Mouse (Mus musculus): ENCODE results near the gene Cnot2.

Cnot2 gene

DNA sequence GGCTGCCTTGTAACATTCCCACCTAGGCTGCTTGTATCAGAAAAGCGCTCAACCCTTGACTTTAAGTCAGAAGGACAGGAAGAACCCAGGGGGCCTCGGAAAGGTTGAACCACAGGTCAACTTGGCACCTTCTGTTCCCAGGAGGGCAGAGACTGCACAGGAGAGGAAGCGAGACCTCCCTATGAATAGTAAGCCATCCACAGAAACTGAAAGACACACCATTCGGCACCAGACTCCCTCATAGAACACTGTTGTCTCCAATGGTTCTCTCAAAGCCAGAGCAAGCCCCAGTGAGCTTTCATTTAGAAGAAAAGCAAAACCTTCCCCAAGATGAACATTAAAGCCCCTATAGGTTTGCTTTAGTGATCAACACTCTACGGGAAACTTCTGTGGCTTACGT lies 105.6 kb downstream of the Cnot2 start:
- no peak for DNase-seq (ENCODE audit: low spot score)

DNA sequence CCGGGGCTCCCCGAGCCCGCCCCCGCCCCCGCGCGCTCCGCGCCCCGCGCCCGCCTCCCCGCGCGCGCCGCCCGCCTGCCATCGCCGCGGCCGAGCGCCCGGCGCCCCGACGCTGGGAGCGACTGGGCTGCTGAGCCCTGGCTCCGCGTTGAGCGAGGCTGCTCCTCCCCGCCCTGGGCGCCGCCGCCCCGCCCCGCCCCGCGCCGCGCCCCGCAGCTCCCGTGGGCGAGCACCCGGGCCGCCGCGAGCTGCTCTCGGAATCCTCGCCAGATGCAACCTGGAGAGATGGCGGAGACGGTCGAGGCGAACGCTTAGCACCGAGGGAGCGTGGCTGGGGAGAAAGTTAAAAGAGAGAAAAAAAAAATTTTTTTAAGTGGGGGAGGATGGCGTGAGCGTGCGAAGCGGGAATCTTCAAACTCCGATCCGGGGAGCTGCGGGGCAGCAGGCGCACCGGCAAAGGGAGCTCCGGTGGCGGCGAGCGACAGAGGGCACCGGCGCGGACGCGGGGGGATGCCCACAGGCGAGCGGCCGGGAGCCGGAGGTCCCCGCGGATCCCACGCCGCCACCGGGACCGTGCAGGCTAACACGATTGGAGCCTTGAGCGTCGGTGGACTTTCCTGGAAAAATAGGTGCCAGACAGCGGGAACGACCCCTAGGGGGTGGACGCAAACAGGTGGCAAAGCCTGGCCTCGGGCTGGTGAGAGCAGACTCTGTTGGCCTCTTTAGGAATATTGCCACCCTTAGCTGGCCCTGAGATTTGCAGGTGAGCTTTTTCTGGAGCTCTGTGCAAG lies 107.4 kb downstream of the Cnot2 start, which contains the start of gene Kcnmb4:
Gene Kcnmb4 (minus strand): TSS at position 120 of the 791 bp plus-strand sequence.
- no peak for DNase-seq (ENCODE audit: low spot score)

DNA sequence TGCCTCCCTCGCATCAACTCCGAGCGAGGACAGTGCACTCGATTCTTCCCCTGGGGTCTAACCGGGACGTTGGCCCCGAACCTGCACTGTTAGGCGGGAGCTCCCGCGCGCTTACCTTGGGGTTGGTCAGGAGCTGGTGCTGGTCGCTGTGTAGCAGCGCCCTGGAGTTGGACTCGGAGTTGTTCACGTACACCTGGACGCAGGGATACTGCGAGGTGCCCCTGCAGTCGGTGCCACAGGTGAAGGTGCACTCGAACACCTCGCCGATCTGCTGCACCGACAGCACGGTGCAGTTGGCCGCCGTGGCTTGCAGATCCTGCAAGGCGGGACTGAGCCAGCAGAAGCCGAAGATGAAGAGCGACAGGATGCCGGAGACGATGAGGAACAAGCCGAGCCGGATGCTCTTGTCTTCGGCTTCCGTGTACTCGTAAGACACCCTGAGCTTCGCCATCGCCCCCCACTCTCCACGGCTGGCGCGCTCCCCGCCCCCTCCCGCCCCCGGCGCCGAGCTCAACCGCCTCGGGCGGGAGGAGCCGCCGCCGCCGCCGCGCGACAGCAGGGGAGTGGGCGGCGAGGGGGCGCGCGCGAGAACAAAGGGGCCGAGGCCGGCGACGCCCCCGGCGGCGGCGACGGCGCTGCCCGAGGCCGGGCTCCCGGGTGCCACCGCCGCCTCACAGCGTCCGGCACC lies 108.1 kb downstream of the Cnot2 start:
- DNase-seq (ENCODE audit: low spot score): no peak

DNA sequence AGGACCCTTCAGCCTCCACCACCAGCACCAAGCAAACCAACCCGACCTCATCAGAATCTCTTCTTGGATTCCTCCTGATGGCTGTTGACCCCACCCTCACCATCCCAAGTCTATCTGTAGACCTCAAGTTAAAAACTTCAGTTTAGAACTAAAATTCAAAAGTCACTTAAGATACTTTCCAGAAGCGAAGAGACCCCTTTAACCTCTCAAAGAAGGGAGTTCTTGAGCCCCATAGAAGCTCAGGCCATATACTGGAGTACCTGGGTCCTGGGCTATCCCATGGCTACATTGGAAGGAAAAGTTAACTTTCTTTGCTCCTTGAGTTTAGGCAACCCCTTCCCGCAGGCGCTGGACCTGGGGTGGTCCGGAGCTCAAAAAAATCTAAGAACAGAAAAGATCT lies 108.7 kb downstream of the Cnot2 start:
- DNase-seq (ENCODE audit: low spot score): no peak

DNA sequence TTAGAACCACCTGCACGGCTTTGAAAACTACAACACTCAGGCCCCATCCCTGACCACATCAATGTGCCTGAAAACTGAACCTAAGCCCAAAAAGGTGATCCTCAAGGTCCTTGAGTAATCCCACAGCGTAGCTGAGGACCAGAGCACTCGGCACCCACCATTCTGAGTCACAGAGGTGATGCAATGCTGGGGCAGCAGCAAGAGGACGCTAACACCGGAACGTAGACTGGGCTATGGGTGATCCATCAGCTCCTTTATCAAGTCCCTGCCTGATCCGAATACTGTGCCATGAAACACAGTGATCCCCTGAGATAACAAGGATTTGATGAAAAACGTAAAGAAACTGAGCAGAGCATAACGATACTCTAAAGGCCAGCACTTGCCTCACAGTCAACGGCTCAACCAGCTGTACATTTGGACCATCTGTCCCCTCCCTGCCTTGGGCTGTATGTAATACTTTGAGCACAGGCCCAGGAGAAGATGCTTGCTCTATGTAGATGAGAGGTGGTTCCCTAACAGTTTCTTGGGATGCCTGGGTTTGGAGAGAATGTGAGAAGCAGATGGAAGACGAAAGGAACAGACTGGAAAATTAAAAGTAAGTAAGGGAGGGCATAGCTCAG lies 110.9 kb downstream of the Cnot2 start:
- no peak for DNase-seq (ENCODE audit: low spot score)

DNA sequence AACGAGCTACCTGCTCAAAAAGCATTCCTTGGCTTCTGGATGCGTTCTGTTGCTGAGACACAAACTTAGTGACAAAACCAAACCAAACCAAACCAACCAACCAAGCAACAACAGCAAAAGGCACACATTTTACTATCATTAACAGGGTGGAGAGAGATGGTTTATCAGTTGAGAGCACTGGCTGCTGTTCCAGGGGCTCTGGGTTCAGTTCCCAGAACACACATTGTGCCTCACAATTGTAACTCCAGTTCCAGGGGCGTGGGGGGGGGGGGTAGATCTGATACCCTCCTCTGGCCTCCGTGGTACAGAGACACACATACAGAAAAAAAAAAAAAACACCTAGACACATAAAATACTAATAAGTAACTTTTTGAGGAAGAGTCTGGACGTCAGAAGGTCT lies 113.2 kb downstream of the Cnot2 start:
- DNase-seq (ENCODE audit: low spot score): no peak

DNA sequence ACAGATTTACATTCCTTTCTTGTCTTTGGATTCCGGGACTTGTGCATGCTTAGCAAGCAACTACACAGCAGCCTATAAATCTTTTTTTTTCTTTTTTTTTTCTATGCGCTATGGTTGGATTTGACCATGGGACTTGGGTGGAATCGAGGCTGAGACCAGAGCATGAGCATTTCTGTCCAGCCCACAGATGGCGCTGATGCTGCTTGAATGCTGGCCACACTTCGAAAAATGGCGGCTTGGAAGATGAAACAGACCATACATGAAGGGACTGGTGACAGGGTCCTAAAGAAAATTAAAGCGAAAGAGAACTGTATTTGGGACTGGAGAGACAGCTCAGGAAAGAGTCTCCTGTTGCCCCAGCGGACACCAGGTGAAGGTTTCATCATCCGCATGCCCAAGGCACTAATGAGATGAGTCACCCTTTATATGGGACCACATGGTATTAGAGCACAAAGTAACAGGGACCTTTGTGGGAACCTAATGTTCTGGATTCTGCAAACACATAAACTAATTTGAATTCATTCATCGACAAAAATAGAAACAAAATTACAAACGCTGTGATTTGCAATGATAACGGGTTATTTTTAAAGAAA lies 117.5 kb downstream of the Cnot2 start:
- no peak for DNase-seq (ENCODE audit: low spot score)

DNA sequence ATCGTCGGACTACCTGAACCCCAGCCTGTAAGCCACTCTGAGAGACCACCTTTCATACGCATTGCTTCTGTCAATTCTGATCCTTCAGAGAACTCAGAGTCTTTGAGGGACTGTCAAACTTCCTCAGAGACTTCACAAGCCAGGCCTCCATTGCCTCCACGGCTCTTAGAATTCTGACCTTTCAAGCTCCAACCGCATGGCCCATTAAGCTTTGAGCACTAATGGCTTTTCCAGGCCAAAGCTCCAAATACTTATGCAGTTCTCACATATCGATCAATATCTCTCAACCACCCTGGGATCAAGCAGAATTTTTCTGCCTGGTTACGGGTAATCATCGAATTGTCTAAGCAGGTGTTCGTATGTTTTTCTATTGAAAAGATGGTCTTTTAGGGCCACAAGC lies 119.9 kb downstream of the Cnot2 start:
- DNase-seq (ENCODE audit: low spot score): no peak

DNA sequence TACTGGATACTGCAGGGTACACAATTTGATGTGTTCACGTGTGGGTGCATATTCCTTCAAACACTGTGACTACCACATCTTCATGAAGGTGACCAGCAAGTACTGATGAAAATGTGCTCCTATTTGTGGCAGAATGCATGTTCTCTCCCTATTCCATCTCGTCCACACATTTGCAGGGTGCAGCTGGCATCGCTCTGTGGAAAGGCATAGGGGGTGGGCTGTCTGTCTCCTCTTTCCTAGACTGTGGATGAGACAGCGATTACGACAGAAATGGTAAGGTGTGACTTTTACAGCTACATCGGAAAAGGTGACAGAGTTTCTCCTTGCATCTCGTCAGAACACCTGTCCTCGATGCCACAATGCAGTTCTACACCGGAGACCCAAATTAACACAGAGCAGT lies 122.5 kb downstream of the Cnot2 start:
- DNase-seq (ENCODE audit: low spot score): no peak

DNA sequence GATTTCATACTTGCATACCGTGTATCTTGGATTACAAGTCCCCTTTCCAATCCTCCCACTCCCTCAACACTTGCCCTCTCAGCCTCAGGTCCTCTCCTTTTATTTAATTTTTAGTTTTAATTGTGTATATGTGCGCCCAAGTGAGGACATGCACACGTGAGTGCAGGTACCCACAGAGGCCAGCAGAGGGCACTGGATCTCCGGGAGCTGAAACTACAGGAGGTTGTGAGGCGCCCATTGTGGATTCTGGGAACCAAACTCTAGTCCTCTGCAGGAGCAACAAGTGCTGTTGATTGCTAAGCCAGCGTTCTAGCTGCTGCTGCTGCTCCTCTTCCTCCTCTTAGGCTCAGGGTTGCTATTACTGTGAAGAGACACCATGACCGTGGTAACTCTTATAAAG lies 128.5 kb downstream of the Cnot2 start:
- DNase-seq (ENCODE audit: low spot score): no peak

DNA sequence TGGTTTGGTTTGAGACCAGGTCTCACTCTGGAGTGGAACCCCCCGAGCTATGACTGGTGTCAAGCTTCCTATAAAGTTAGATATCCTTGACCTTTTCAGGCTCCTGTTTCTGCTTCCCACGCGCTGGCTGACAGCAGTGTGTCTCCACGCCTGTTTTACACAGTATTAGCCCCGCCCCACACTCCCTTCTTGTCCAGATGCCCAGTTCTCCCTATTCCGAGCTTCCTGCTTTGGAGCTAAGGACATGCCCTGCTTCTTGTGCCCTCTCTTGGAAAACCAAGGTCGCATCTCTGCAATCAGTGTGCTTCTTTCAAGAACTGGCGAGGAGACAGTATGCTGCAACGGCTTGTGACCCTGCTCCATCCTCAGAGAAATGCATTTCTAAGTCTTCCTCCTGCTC lies 130.7 kb downstream of the Cnot2 start:
- no peak for DNase-seq (ENCODE audit: low spot score)

DNA sequence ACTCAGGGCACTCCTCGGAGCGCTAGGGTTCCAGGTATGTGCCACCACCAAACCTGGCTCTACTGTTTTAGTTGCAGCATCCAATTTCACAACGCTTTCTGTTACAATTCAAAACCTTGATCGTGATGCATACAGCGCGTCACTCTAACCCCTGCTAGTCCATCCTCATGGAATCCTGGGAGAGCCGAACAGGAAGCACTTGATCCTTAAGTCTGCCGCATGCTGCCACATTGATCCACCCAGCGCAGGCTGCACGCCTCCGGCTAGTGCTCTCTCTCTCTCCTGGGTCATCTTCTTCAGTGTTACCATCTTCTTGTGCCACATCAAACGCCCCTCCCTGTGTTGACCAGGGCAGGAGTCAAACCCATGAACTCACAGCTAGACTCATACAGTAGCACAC lies 133.1 kb downstream of the Cnot2 start:
- no peak for DNase-seq (ENCODE audit: low spot score)

DNA sequence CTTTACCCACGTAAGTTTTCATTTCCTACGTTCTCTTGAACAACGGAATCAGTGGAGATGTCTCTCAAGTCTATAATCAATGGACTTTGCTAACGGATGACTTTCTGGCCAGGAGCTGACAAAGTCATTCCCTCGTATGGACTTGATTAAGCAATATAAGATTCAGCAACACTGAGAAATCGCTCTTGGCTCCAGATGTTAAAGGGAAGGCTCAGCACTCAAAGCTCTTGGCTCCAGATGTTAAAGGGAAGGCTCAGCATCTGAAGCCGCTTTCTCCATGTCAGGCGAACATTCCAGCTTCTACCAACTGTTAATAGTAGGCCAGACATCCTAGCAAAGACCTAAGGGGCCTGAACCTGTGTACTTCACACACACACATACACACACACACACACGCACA lies 134.1 kb downstream of the Cnot2 start:
- DNase-seq (ENCODE audit: low spot score): no peak

DNA sequence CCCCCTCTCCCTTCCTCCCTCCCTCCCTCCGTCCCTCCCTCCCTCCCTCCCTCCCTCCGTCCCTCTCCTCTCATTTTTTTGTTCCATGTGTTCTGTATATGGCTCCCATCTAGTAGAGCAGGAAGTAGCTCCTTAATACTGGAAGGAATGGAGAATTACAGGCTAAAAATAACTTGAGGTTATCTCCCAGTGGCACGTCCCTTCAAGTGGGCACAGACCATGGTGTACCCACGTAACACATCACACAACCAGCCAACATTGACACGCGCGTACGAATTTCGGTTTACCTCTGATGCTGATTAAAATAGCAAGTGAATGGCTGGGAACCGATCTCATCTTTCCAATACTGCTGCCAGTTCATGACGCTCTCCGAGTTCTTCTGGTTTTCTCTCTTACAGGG lies 135.3 kb downstream of the Cnot2 start:
- DNase-seq (ENCODE audit: low spot score): no peak

DNA sequence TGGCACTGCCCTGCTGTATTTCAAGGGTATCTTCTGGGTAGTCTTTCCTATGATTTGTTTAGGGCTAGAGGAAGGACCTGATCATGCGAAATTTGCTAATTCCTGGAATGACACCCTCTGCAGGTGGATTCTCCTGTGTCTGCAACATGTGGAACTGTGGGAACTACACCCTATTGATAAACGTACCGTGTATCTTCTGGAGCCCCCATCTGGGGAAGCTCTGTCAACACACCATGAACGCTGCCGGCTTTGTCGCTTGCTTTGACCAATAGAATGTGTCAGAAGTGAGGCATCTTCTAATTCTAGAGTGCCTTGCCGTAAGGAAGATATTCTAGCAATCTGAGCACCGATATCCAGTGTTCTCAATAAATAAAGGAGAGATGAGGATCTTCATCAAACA lies 136.5 kb downstream of the Cnot2 start:
- no peak for DNase-seq (ENCODE audit: low spot score)

DNA sequence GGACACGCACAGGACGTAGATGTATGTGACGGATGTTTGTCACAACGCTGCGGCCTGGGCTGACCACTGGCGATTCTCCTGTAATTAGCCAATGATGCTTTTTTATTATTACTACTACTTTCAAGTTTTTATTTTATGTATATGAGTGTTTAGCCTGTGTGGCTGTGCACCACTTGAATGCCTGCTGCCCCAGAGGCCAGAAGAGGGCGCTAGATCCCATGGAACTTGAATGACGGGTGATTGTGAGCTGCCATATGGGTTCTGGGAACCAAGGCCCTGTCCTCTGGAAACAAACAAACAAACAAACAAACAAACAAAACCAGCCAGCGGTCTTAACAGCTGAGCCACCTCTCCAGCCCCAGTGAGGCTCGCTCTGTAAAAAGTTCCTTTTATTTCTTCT lies 136.9 kb downstream of the Cnot2 start:
- no peak for DNase-seq (ENCODE audit: low spot score)

DNA sequence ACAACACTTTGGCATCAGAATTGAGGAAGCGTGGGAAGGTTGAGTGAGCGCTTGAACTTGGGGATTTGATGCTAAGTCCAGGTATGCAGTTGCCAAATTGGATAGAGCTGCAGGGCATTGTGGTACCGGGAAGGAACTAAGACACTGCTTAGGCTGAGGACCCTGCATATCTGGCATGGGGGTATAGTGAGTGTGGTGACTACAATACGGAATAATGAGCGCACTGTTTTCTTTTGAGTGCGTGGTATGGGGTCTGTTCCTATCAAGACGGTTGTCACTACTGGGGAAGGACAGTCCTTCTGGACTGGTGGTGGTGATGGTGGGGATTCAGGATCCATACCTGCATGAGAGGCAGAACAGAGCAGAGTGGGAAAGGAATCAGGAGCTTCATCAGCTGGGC lies 140.4 kb downstream of the Cnot2 start:
- DNase-seq (ENCODE audit: low spot score): no peak

DNA sequence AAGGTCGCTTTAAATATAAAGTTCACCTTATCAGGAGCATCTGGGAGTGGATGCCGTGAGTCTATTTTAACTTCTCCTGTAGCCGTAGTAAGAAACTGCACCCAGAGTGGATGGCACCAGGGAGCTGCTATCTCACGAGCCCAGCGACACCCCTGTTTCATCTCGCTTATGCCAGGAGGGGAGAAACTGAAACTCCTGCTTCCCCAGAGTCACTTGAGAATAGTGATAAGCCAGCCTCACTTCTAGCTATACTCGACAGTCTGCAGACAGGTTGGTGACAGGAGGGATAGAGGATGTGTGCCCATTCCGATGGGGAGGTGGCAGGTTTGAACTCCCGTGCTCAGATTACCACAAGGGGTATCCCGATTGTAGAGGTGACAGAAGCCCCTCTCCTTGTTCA lies 141.2 kb downstream of the Cnot2 start:
- no peak for DNase-seq (ENCODE audit: low spot score)

DNA sequence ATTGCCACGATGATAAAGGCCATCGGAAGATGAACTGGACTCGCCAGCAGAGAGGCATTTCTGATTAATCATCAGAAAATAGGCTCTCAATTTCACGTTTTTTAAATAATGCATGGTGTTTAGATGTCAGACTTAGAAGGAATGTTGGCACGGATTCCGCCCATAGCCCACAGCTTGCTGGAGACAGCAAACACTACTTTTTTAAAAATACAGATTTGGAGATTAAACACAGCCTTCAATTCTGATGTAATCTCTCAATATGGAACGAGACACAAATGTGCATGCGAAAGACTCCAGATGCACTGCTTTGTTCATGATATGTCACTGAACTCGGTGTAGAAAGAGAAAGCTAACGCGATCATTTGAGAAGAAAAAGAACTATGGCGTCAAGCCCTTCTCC lies 145.9 kb downstream of the Cnot2 start:
- DNase-seq (ENCODE audit: low spot score): no peak

Data from c-Kit-positive CD71-positive TER-119-positive erythroid progenitor cells, embryonic 14.5 days (primary cell).